Mouse (Mus musculus) lung, postnatal 0 days (tissue): Measurements from ENCODE around the gene Gm37240. TPM values are rescaled to one million over a fixed set of nuclear protein-coding genes. Genes with fewer than 3 reads are reported as not detected.
A peak's percentile ranks its signal among the peaks of the same experiment; 100 is the strongest.

Experiments
- ATAC-seq: fragments of 200-750 bp; cut with Nextera tagmentation; 2 replicates; pipeline ENCODE4 v1.8.0; 2017; ENCODE audit warnings: moderate library complexity
- DNase-seq: peaks from one replicate; pipeline ENCODE4 v3.0.0-alpha.2; 2016; ENCODE audit warnings: low spot score
- H3K27ac ChIP-seq: fragments of 300-500 bp; sonication (generic); 2 replicates; pipeline ENCODE4 v1.5.1; 2014; ENCODE audit warnings: antibody characterized with exemption, mild to moderate bottlenecking, low read length, mixed read lengths
- H3K27me3 ChIP-seq: fragments of 300-500 bp; sonication (generic); replicated peaks from 2 replicates; pipeline ENCODE4 v1.6.1; 2014; ENCODE audit warnings: low read length, mixed read lengths; ENCODE audit not compliant: insufficient read depth
- H3K36me3 ChIP-seq: fragments of 300-500 bp; sonication (generic); 2 replicates; pipeline ENCODE4 v1.6.1; 2014; ENCODE audit warnings: low read length, mixed read lengths; ENCODE audit not compliant: insufficient read depth
- H3K4me1 ChIP-seq: fragments of 300-500 bp; sonication (generic); 2 replicates; pipeline ENCODE4 v1.6.1; 2014; ENCODE audit warnings: antibody characterized with exemption, low read depth, low read length, mixed read lengths; ENCODE audit not compliant: insufficient read depth
- H3K4me2 ChIP-seq: fragments of 300-500 bp; sonication (generic); replicated peaks from 2 replicates; pipeline ENCODE4 v1.6.1; 2014; ENCODE audit warnings: low read depth, mild to moderate bottlenecking, low read length, moderate library complexity, mixed read lengths
- H3K4me3 ChIP-seq: fragments of 300-500 bp; sonication (generic); 2 replicates; pipeline ENCODE4 v1.5.1; 2014; ENCODE audit warnings: low read depth, low read length
- H3K9ac ChIP-seq: fragments of 300-500 bp; sonication (generic); replicated peaks from 2 replicates; pipeline ENCODE4 v1.6.1; 2014; ENCODE audit warnings: low read depth, mild to moderate bottlenecking
- H3K9me3 ChIP-seq: fragments of 300-500 bp; sonication (generic); 2 replicates; pipeline ENCODE4 v1.6.1; 2016; ENCODE audit warnings: low read length, mixed read lengths
- CTCF ChIP-seq: IDR thresholded peaks from 2 replicates; pipeline ENCODE4 v1.5.1; 2016; ENCODE audit warnings: antibody characterized with exemption, mild to moderate bottlenecking
- EP300 ChIP-seq: IDR thresholded peaks from 2 replicates; pipeline ENCODE4 v1.6.1; 2016; ENCODE audit warnings: antibody characterized with exemption, mild to moderate bottlenecking, control low read depth
- WGBS: fragments of 180-500 bp; shearing (Covaris S2); extraction: QIAGEN DNeasy Blood & Tissue Kit; methylation state at CpG from one replicate; pipeline ENCODE4 v1.1.7; 2014; 5-methylcytosine and 5-hydroxymethylcytosine counted together
- polyA plus RNA-seq: library from polyadenylated mRNA; unstranded; fragments of >200 nt; fragmentation: Nextera tagmentation; extraction: Ambion mirVana; gene quantifications from 2 replicates; pipeline ENCODE4 v1.2.1, GENCODE M21; 2015

Gm37240 gene
- polyA plus RNA-seq, 1 experiment from 2014 or later, result 8.9 TPM

- Histone ChIP-seq H3K36me3 (no peaks in the 10 kb centered on the region), H3K27ac (peak overlapping the region; percentile 64; the same call in 1 of the 2 replicates), H3K4me2 (0 out of 2 replicates have a peak overlapping the region, but pooled peaks have one; percentile 27), H3K4me1 (0 out of 2 replicates have a peak, but pooled peaks cover 6% of the 10 kb centered on the region), H3K27me3 (no peaks in the 10 kb centered on the region), H3K9ac (no peak overlapping the region), H3K4me3 (no peak overlapping the region), H3K9me3 (no peaks in the 10 kb centered on the region)
- TF ChIP-seq CTCF (no peak), EP300 (no peak)
- ATAC-seq, result no peak
- WGBS, result 18% methylated on average over 9 of the region's 9 CpGs
- peak; percentile 14 for DNase-seq
These were observed 45.0 kb downstream of the Gm37240 start for GRCm38 (mm10) chr3:85842177-85842880.

DNA sequence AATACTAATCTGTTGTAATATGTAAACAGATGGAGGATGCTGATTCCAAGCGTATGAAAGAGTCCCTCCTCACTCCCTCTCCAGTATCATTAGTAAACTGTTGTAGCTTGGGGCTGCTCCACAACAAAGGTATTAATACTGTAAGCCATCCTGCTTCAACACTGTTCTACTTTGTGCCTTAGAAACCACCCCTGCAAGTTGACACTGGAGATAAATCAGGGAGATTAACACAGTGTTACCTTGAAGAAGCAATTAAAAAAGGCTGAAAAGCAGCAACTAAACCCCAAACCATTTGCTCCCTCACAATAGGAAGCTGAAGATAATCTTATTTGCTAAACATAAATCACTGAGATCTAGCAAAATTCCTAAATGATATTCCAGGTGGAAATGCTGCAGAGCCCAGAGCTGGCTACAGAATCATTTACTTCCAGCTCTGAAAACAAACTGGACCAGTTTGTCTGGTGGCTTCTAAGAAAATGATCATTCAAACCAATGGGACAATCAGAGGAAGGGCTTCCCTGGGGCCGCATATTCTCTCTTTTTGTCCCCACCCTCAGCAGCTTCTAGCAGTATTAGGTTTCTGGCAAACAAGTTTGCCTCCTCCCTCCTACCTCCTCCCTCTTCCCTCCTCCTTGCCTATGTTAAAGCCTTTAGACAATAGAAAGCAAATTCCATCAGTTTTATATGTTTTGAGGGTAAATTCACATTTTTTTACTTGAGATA lies 45.7 kb downstream of the Gm37240 start:
- no peak for ATAC-seq
- TF ChIP-seq EP300, result no peak
- no peak for TF ChIP-seq CTCF
- DNase-seq, result no peak
- Histone ChIP-seq H3K27me3 (no peaks in the 10 kb centered on the region), H3K27ac (0 out of 2 replicates have a peak overlapping the region, but pooled peaks have one; percentile 64), H3K4me3 (no peak overlapping the region), H3K9me3 (no peaks in the 10 kb centered on the region), H3K36me3 (no peaks in the 10 kb centered on the region), H3K4me1 (0 out of 2 replicates have a peak, but pooled peaks cover 6% of the 10 kb centered on the region), H3K9ac (no peak overlapping the region), H3K4me2 (no peak overlapping the region)
- 19% methylated on average over 2 of the region's 2 CpGs for WGBS

DNA sequence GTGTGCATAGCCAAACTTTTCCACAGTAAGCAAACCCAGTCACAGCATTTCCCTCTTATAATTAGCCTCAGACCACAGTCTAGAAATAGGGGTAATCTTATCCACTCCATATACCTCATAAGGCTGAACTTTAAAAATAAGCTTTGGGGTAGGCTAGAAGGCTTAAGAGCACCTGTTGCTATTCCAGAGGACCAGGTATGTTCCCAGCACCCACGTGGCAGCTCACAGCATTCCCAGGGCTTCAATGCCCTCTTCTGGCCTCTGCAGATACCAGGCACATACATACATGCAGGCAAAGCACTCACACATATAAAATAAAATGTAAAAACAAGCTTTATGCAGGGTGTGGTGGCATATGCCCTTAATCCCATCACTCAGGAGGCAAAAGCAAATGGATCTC lies 53.7 kb downstream of the Gm37240 start:
- no peak for ATAC-seq
- no peaks in the 10 kb centered on the region for H3K4me1 ChIP-seq
- H3K36me3 ChIP-seq, result no peaks in the 10 kb centered on the region
- no peak overlapping the region for H3K4me2 ChIP-seq
- no peak overlapping the region for H3K27ac ChIP-seq
- no peak overlapping the region for H3K4me3 ChIP-seq
- H3K9me3 ChIP-seq, result no peaks in the 10 kb centered on the region
- no peaks in the 10 kb centered on the region for H3K27me3 ChIP-seq
- H3K9ac ChIP-seq, result no peak overlapping the region
- 81% methylated on average over 1 of the region's 1 CpGs for WGBS
- TF ChIP-seq CTCF (no peak), EP300 (no peak)
- no peak for DNase-seq

DNA sequence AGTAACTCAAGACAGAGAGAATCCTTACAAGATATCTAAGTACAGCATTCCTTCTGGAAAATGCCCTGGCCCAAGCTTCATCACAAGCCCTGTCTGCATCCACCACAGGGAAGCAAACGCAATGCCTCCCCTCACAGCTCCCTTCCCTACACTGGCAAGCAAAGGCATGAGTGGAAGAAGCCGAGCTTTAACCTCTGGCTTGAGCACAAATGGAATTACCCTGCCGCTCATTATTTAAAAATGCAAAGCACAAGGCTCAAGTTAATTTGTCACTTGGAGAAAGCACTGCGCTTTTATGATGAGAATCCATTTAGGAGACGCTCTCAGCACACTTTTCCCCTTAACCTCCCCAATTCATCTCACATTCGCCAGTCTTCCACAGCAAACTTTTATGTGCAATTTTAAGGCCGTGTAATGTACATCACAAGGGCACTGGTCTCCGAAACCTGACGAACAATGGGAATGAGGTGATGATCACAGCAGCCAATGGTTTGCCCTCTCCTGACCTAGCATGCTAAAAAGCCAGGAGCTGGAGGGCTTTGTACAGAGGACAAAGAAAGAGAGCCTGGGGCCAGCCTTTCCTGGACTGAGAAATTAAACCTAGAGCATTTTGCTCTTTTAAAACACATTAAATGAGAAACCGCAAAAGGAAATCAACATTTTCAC lies 54.7 kb downstream of the Gm37240 start:
- WGBS, result 80% methylated on average over 10 of the region's 10 CpGs
- Histone ChIP-seq H3K4me2 (no peak overlapping the region), H3K36me3 (no peaks in the 10 kb centered on the region), H3K4me3 (no peak overlapping the region), H3K9ac (no peak overlapping the region), H3K9me3 (no peaks in the 10 kb centered on the region), H3K4me1 (no peaks in the 10 kb centered on the region), H3K27ac (no peak overlapping the region), H3K27me3 (no peaks in the 10 kb centered on the region)
- TF ChIP-seq EP300 (no peak), CTCF (no peak)
- DNase-seq (no peak), ATAC-seq (no peak)

GRCm38 (mm10) chr3:85831785-85832184 lies 55.5 kb downstream of the Gm37240 start:
- ATAC-seq, result no peak
- Histone ChIP-seq H3K4me2 (no peak overlapping the region), H3K9ac (no peak overlapping the region), H3K4me1 (no peaks in the 10 kb centered on the region), H3K27ac (no peak overlapping the region), H3K27me3 (no peaks in the 10 kb centered on the region), H3K9me3 (no peaks in the 10 kb centered on the region), H3K4me3 (no peak overlapping the region), H3K36me3 (no peaks in the 10 kb centered on the region)
- no peak for DNase-seq
- WGBS, result 67% methylated on average over 1 of the region's 1 CpGs
- no peak for TF ChIP-seq EP300
- no peak for TF ChIP-seq CTCF

GRCm38 (mm10) chr3:85829047-85829446 lies 58.3 kb downstream of the Gm37240 start:
- DNase-seq (peak; percentile 20), ATAC-seq (no peak)
- H3K4me2 ChIP-seq, result no peak overlapping the region
- WGBS, result 41% methylated on average over 4 of the region's 4 CpGs
- no peak overlapping the region for H3K9ac ChIP-seq
- no peaks in the 10 kb centered on the region for H3K36me3 ChIP-seq
- no peak overlapping the region for H3K27ac ChIP-seq
- H3K27me3 ChIP-seq, result no peaks in the 10 kb centered on the region
- no peaks in the 10 kb centered on the region for H3K9me3 ChIP-seq
- H3K4me3 ChIP-seq, result no peak overlapping the region
- no peak for TF ChIP-seq CTCF
- TF ChIP-seq EP300, result no peak
- no peaks in the 10 kb centered on the region for H3K4me1 ChIP-seq
